Mouse (Mus musculus) intestine, postnatal 0 days (tissue): ENCODE measurements around the gene Iqck. TPM values are rescaled to one million over a fixed set of nuclear protein-coding genes. Genes with fewer than 3 reads are reported as not detected.

Experiments used
- ATAC-seq: fragments of 200-750 bp; cut with Nextera tagmentation; 2 replicates; pipeline ENCODE4 v1.8.0; 2017; ENCODE audit warnings: mild to moderate bottlenecking, moderate TSS enrichment, moderate library complexity
- H3K27ac ChIP-seq: fragments of 300-500 bp; sonication (generic); 2 replicates; pipeline ENCODE4 v1.5.1; 2014; ENCODE audit warnings: mild to moderate bottlenecking, low read depth, low read length, moderate library complexity
- H3K27me3 ChIP-seq: fragments of 300-500 bp; sonication (generic); replicated peaks from 2 replicates; pipeline ENCODE4 v1.6.1; 2014; ENCODE audit warnings: low read length, mixed read lengths; ENCODE audit not compliant: control insufficient read depth, insufficient read depth
- H3K36me3 ChIP-seq: fragments of 300-500 bp; sonication (generic); 2 replicates; pipeline ENCODE4 v1.6.1; 2014; ENCODE audit warnings: mild to moderate bottlenecking, moderate library complexity; ENCODE audit not compliant: control insufficient read depth, insufficient read depth
- H3K4me1 ChIP-seq: fragments of 300-500 bp; sonication (generic); replicated peaks from 2 replicates; pipeline ENCODE4 v1.6.1; 2014; ENCODE audit warnings: antibody characterized with exemption, low read length, mixed read lengths; ENCODE audit not compliant: control insufficient read depth, insufficient read depth
- H3K4me2 ChIP-seq: fragments of 300-500 bp; sonication (generic); replicated peaks from 2 replicates; pipeline ENCODE4 v1.6.1; 2014; ENCODE audit warnings: low read depth, mild to moderate bottlenecking, moderate library complexity
- H3K4me3 ChIP-seq: fragments of 300-500 bp; sonication (generic); 2 replicates; pipeline ENCODE4 v1.5.1; 2014; ENCODE audit warnings: low read depth, low read length
- H3K9ac ChIP-seq: fragments of 300-500 bp; sonication (generic); 2 replicates; pipeline ENCODE4 v1.6.1; 2014; ENCODE audit warnings: mild to moderate bottlenecking, low read depth, low read length
- H3K9me3 ChIP-seq: fragments of 300-500 bp; sonication (generic); 2 replicates; pipeline ENCODE4 v1.6.1; 2016; ENCODE audit warnings: mixed run types; ENCODE audit not compliant: control insufficient read depth
- CTCF ChIP-seq: sonication (generic); IDR thresholded peaks from 2 replicates; pipeline ENCODE4 v1.5.1; 2016; ENCODE audit warnings: low read depth, mild to moderate bottlenecking, control low read depth, antibody characterized with exemption, moderate library complexity
- WGBS: fragments of 180-500 bp; shearing (Covaris S2); extraction: QIAGEN DNeasy Blood & Tissue Kit; methylation state at CpG from one replicate; pipeline ENCODE4 v1.1.7; 2014; 5-methylcytosine and 5-hydroxymethylcytosine counted together
- polyA plus RNA-seq: library from polyadenylated mRNA; unstranded; fragments of >200 nt; fragmentation: Nextera tagmentation; extraction: Ambion mirVana; gene quantifications from 2 replicates; pipeline ENCODE4 v1.2.1, GENCODE M21; 2015

Iqck gene
- polyA plus RNA-seq, 1 experiment from 2014 or later, result 0.83 TPM

DNA sequence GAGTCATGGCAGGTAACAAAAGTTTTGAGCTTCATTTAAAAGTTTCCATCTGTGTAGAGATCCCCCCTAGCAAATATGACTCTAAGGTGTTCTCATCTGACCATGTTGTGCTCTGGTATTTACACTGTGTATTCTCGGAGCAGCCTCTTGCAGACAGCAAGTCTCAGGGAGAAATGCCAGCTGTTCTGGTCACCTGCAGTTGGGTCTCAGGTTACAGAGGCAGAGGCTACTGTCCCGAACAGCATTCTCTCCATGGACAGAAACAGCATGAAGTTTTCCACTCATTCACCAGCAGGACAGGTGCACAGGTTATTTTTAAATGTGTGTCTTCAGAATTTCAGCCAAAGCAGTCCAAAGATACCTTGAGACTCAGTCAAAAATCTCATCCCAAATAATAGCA lies 89.3 kb downstream of the Iqck start:
- no peak overlapping the region for H3K4me3 ChIP-seq
- no peak for ATAC-seq
- no peak for TF ChIP-seq CTCF
- no peak overlapping the region for H3K4me2 ChIP-seq
- peaks cover 2% of the 10 kb centered on the region; the same call in 1 of the 2 replicates for H3K4me1 ChIP-seq
- H3K9ac ChIP-seq, result no peak overlapping the region
- H3K36me3 ChIP-seq, result no peaks in the 10 kb centered on the region
- no peaks in the 10 kb centered on the region for H3K27me3 ChIP-seq
- H3K27ac ChIP-seq, result no peak overlapping the region
- no peaks in the 10 kb centered on the region for H3K9me3 ChIP-seq
- 51% methylated on average over 2 of the region's 2 CpGs for WGBS

DNA sequence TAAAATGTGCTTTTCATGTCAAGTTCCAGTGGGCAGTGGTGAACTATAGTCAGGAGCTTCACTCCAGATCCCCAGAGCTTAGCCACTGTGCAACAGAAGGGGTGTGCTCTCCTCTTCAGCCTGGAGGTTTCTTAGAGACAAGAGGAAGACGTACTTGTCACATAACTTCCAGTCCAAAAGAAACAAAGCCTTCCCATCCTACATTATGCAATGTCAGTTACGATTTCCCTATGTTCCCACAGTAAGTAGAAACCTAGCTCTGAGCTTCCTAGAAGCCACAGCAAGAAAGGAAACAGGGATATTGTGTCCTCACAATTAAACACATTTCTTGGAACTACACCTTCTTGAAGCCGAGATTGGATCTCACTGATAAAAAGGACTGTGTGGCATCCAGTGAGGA lies 91.7 kb downstream of the Iqck start:
- Histone ChIP-seq H3K27me3 (no peaks in the 10 kb centered on the region), H3K4me1 (peaks cover 2% of the 10 kb centered on the region; the same call in 1 of the 2 replicates), H3K9me3 (no peaks in the 10 kb centered on the region), H3K27ac (no peak overlapping the region), H3K4me3 (no peak overlapping the region), H3K9ac (no peak overlapping the region), H3K36me3 (no peaks in the 10 kb centered on the region), H3K4me2 (no peak overlapping the region)
- TF ChIP-seq CTCF, result no peak
- no peak for ATAC-seq
- WGBS, result 72% methylated on average over 3 of the region's 3 CpGs

DNA sequence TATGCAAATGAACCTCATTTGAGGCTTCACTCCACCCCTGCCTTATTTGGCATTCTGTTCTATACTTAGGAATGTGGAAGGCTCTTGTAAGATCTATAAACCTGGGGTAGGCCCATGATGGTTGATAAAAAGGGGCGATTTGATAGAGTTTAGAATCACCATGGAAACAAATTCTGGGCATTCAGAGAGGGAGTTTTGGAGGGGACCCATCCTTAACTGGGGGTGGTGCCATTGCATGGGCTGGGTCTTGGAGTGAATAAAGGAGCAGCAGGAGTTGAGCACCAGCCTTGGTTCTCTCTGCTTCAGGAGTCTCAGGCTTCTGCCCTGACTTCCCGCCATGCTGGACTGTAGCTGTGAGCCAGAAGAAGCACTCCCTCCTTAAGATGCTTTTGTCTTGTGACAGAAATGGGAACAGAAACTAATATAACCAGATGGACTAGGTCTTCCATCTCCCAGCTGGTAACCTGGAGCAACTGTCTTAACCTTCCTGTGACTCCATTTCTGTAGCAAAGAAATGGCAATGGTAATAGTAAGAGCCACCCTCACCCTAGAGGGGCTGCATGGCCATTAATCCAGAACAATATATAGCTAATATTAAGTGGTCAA lies 93.2 kb downstream of the Iqck start:
- no peaks in the 10 kb centered on the region for H3K9me3 ChIP-seq
- no peak overlapping the region for H3K9ac ChIP-seq
- no peaks in the 10 kb centered on the region; the same call in 1 of the 2 replicates for H3K4me1 ChIP-seq
- no peak overlapping the region for H3K4me2 ChIP-seq
- 74% methylated on average over 2 of the region's 2 CpGs for WGBS
- no peak overlapping the region for H3K4me3 ChIP-seq
- no peak for ATAC-seq
- TF ChIP-seq CTCF, result no peak
- H3K27me3 ChIP-seq, result no peaks in the 10 kb centered on the region
- no peaks in the 10 kb centered on the region for H3K36me3 ChIP-seq
- H3K27ac ChIP-seq, result no peak overlapping the region

DNA sequence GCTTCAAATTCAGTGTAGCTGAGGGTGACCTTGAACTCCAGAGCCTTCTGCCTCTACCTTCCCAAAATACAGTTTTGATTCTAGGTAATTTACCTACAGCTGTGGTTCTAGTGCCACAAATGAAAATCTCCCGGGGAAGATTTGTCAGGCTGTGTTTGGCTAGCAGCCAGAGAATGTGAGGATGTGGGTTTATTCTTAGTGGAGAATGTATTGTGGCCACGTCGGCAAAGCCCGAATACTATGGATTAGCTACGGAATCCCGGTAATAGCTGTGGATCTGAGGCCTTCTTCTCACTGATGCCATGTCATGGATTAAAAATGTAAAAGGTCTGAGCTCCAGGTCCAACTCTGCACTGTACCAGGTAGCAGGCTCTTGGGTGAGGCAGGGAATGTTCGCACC lies 94.2 kb downstream of the Iqck start:
- Histone ChIP-seq H3K36me3 (no peaks in the 10 kb centered on the region), H3K4me2 (no peak overlapping the region), H3K4me1 (0 out of 2 replicates have a peak, but pooled peaks cover 2% of the 10 kb centered on the region), H3K4me3 (no peak overlapping the region), H3K9me3 (no peaks in the 10 kb centered on the region), H3K27me3 (no peaks in the 10 kb centered on the region), H3K27ac (no peak overlapping the region), H3K9ac (no peak overlapping the region)
- no peak for ATAC-seq
- TF ChIP-seq CTCF, result no peak
- 63% methylated on average over 7 of the region's 7 CpGs for WGBS

DNA sequence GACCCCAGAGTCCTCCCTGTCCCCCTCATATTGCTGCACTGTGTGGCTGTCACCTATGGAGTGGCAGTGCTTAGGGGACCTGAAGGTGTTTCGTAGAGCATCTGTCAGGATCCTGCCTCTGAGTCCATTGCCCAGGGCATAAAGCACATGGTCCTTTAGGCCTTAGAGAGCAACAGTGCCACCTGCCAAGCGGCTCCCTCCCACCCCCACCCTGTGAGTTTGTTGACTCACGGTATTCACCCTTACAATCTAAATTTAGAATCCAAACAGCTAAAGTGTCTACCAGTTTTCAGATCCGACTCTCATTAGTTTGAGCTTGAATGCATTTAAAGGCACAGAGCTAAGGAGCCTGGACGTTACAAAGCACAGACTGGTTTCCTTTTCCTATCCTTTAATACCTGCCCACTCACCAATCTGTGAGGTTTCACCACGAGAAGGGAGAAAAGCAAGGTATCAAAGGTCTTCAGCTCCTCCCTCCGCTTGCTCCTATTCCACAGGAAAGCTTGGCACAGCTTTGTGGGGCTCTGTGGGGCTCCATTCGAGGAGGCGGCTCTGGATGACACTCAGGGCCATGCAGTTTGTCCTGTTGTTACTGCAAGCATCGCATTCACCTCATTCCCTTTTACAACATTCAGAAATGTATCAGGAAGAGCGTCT lies 98.2 kb downstream of the Iqck start:
- 38% methylated on average over 11 of the region's 11 CpGs for WGBS
- H3K27ac ChIP-seq, result peak overlapping the region; percentile 54
- no peaks in the 10 kb centered on the region for H3K9me3 ChIP-seq
- no peak for TF ChIP-seq CTCF
- no peak overlapping the region for H3K4me3 ChIP-seq
- 0 out of 2 replicates have a peak, but pooled peaks cover 2% of the 10 kb centered on the region for H3K4me1 ChIP-seq
- H3K36me3 ChIP-seq, result no peaks in the 10 kb centered on the region
- no peak overlapping the region for H3K9ac ChIP-seq
- no peaks in the 10 kb centered on the region for H3K27me3 ChIP-seq
- peak; percentile 57 for ATAC-seq
- peak overlapping the region; percentile 41; the same call in 1 of the 2 replicates for H3K4me2 ChIP-seq

DNA sequence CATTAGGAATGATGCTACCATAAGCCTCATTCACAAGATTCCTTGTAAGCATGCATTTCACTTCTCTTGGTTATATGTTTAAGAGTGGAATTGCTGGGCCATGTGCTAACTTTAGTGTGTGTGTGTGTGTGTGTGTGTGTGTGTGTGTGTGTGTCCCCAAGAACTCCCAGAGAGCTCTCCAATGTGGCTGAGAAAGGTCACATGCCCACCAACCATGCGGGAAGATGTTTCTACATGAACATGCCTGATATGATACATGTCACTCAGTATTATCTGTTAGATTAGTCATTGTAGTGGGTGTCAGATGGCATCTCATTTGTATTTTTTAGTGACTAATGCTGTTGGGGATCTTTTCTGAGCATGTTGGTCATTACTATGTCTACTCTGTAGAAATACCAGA lies 99.4 kb downstream of the Iqck start:
- Histone ChIP-seq H3K9ac (no peak overlapping the region), H3K36me3 (no peaks in the 10 kb centered on the region), H3K27ac (no peak overlapping the region), H3K4me2 (no peak overlapping the region), H3K27me3 (no peaks in the 10 kb centered on the region), H3K4me3 (no peak overlapping the region), H3K9me3 (no peaks in the 10 kb centered on the region), H3K4me1 (0 out of 2 replicates have a peak, but pooled peaks cover 2% of the 10 kb centered on the region)
- no peak for ATAC-seq
- TF ChIP-seq CTCF, result no peak
- WGBS, result 88% methylated on average over 1 of the region's 1 CpGs
